Mouse (Mus musculus): ENCODE measurements at regions not wholly inside any gene's neighbourhood (a gene's known extent, or its start where the extent isn't known, plus 50 kb on each side); places are given as distances from the start of the nearest gene placed in this dataset.

- Histone ChIP-seq H3K9ac (ENCODE audit: insufficient read depth, low read depth) (no peak overlapping the region), H3K27me3 (replicated peaks) (no peaks in the 10 kb centered on the region), H3K4me1 (ENCODE audit: control insufficient read depth in 1 of 2, insufficient read depth in 2 of 2) (no peaks in the 10 kb centered on the region), H3K9me3 (replicated peaks; ENCODE audit: low read length) (peaks cover 9% of the 10 kb centered on the region), H3K79me2 (replicated peaks; ENCODE audit: control insufficient read depth, extremely low read depth, insufficient read depth, poor library complexity, severe bottlenecking) (no peaks in the 10 kb centered on the region), H3K4me2 (ENCODE audit: insufficient read depth, low read depth, poor library complexity, severe bottlenecking) (no peak overlapping the region), H3K36me3 (replicated peaks in 1 of 2; ENCODE audit: control insufficient read depth in 1 of 2, insufficient read depth in 1 of 2, low read length in 1 of 2) (no peaks in the 10 kb centered on the region), H3K27ac (ENCODE audit: insufficient read depth, low read depth) (no peak overlapping the region), H3K4me3 (replicated peaks in 1 of 3; ENCODE audit: low read depth in 2 of 3, low read length in 2 of 3, poor library complexity in 1 of 3) (no peak overlapping the region)
- dilution Hi-C loops (cut with MboI; ENCODE audit: extremely low pct_ligation_motif_present, extremely low pct_unique_long_range_greater_than_20kb, low sequenced_read_pairs) (no loop called here), in situ Hi-C loops (cut with MboI; ENCODE audit: low pct_ligation_motif_present, low pct_unique_long_range_greater_than_20kb, low sequenced_read_pairs) (no loop called here)
- DNase-seq (ENCODE audit: extremely low read depth): no peak
- TF ChIP-seq CTCF (conservative IDR thresholded peaks at IDR 0.05 in 1 of 2, IDR thresholded peaks at IDR 0.05 in 1 of 2; ENCODE audit: low read depth in 2 of 2, low read length in 2 of 2): peak in 1 of 2 experiments; percentile 7; a peak in 1 of 4 replicates
- no peak for TF ChIP-seq JUND (conservative IDR thresholded peaks at IDR 0.05; ENCODE audit: low read depth, low read length)
- no peak for TF ChIP-seq NRF1 (IDR thresholded peaks at IDR 0.05; ENCODE audit: low read depth, low read length)
Observed at GRCm38 (mm10) chr2:99236968-99237367, 569.9 kb upstream of the Gm10800 start.
